Mouse (Mus musculus): ENCODE measurements around the gene Kmt2a.
A peak's percentile ranks its signal among the peaks of the same experiment; 100 is the strongest.

The Kmt2a gene

DNA sequence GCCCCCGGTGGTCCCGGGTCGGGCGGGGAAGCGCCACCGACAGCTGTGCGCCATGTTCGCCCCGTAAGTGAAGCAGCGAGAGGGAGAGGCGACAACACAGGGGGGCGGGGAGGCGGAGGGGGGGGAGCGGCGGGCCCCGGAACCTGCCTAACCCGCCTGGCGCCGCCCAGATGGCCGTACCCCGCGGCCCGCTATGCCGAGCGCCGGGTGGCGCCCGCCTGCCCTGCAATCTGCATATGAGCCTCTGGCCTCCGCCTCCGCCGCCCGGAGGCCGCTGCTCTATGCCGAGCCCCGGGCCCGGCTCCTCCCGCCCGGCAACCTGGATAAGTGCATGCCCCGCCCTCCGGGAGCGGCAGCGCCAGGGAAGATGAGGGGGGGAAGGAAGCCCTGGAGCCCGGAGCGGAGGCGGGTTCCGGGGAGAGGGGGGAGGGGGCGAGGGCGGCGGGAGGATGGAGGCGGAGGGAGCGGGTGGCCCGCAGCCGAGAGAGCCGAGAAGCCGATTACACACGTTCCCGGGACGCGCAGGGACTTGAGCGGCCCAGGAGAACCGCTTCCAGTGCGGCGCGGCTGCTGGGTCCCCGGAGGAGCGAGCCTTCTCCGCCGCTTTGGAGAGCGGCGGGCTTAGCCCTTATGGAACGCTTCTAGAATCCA is at the start of gene Kmt2a:
Gene Kmt2a (minus strand): TSS at position 76 of the 651 bp plus-strand sequence.
- DNase-seq (ENCODE audit: low read depth) = peak; percentile 96

- no peak for DNase-seq (ENCODE audit: low read depth)
These were observed 40.4 kb upstream of the Kmt2a start for GRCm38 (mm10) chr9:44921543-44921942.

DNA sequence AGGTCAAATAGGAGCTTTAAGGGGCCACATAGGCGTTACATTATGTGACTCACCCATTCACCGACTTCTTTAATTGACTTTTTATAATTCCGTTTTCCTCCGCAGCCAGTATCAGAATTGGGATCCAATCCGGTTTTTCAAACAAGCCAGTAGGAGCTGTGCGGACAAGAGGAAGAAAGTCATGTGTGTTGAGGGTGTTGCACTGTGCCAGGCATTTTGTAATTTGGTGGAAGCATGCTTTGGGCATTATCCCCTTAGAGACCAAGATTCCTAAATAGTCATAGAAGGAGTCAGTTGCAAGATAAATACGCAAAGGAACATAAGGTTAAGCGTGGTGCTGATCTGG is 40.0 kb upstream of the Kmt2a start:
- DNase-seq (ENCODE audit: low read depth) = no peak

DNA sequence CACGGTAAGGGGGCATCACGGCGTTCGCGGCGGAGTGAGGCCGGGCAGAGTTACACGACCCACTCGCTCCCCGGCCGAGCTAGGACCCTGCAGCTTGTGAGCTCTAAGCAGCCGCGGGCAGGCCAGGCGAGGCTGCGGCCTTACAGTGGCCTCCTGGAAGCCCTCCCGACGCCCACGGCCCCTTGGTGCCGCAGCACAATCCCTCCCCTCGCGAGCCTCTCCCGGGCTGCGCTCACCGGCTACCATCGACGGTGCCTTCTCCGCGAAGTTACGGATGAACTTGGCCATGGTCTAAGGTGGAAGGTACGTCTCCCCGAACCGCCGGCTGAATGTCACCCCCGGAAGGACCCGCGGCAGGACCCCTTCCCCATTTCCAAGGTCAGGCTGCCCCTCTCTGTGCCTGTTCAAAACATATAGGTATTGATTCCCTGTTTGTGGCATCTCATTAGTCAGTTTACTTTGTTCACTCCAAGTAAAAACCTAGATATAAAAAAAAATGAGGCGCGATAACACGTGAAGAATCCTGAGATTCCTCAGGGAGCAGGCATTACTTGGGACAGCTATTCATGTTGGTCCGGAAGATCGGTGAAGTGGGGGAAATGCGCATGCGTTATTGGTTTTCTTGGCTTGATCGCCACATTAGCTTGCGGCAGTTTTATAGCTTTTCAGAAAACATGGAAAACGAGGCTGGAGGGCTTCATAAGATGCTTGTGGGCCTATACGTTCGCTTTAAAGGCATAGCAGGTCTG is 39.5 kb upstream of the Kmt2a start, which contains the start of gene Atp5l:
Gene Atp5l (minus strand): TSS at position 369 of the 749 bp plus-strand sequence.
- peak; percentile 97 for DNase-seq (ENCODE audit: low read depth)

DNA sequence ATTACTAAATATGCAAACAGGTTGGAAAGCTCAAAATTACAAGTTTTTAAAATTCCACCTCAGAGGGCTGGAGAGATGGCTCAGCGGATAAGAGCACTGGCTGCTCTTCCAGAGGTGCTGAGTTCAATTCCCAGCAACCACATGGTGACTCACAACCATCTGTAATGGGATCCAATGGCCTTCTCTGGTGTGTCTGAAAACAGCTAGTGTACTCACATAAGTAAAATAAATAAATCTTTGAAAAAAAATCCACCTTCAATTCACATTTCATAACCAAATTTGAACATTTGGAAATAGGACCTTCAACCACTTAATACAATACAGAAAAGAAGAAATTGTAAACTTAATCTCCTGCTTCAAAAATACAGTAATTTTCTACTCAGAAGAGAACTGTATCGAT is 38.5 kb upstream of the Kmt2a start:
- no peak for DNase-seq (ENCODE audit: low read depth)

DNA sequence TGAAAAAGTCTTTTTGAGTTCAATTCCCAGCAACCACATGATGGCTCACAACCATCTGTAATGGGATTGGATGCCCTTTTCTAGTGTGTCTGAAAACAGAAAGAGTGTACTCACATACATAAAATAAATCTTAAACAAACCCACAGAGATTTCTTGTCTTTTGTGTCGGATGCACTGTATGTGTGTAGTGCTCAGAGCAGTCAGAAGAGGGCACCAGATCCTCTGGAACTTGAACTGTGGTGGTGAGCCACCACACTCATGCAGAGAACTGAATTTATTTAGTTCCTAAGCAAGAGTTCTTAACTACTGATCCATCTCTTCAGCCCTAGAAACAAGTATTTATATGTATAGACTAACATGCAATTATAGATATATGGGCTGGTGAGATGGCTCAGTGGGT is 35.1 kb upstream of the Kmt2a start:
- peak; percentile 84 for DNase-seq (ENCODE audit: low read depth)

DNA sequence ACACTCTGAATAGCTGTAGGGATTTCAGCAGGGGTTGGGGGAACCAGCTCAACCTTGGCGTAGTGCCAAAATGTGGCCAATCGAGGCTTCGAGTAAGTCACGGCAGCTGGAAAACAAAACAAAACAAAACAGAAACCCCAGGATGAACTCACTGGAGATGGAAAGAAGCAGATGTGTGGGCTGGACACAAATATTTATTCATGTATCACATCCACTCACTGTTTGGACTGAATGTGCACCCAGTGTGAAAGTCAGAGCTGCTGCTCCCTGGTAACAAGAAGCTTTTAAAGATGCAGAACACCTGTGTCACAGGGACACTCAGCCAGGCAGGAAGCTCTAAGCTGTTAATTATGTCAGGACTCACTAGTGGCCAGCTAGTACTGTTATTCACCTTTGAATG is 33.6 kb upstream of the Kmt2a start:
- DNase-seq (ENCODE audit: low read depth) = no peak

DNA sequence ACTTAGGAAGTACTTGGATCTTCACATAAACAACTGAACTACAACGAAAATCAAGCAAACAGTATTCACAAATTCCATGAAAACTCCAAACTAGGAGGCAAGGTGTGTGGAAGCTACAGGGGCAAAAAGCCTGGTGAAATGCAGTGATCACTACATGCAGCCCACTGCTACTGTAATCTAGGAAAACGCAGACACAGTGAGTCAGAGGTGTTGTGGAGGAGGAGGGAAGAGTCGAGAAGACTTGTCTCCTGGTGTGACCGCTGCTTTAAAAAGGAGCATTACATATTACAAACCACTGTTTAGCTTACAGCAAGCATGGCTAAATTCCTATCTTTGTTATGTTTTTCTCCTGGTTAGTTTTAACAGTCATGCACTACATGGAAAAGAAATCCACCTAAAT is 30.3 kb upstream of the Kmt2a start:
- no peak for DNase-seq (ENCODE audit: low read depth)

- DNase-seq (ENCODE audit: low read depth) = no peak
These were observed 24.5 kb upstream of the Kmt2a start for GRCm38 (mm10) chr9:44905620-44906019.

GRCm38 (mm10) chr9:44904964-44905363 is 23.9 kb upstream of the Kmt2a start:
- no peak for DNase-seq (ENCODE audit: low read depth)

DNA sequence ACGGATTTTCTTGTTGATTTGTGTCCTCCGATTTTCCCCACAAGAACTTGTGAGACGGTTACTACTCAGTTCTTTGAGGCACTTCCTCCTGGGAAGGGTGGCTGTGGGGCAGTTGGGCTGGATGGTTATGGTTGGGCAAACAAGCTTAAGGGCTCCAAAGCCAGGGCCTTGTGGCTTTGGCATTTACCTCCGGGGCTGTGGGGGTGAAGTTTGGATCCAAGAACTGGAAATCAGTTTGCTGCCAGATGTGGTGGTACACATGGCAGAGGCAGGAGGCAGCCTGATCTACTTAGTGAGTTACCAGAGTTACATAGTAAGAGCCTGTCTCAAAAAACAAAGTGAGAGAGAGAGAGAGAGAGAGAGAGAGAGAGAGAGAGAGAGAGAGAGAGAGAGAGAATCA is 22.8 kb upstream of the Kmt2a start:
- DNase-seq (ENCODE audit: low read depth) = no peak

- DNase-seq (ENCODE audit: low read depth) = no peak
These were observed 19.3 kb upstream of the Kmt2a start for GRCm38 (mm10) chr9:44900402-44900801.

GRCm38 (mm10) chr9:44899716-44900115 is 18.6 kb upstream of the Kmt2a start:
- no peak for DNase-seq (ENCODE audit: low read depth)

DNA sequence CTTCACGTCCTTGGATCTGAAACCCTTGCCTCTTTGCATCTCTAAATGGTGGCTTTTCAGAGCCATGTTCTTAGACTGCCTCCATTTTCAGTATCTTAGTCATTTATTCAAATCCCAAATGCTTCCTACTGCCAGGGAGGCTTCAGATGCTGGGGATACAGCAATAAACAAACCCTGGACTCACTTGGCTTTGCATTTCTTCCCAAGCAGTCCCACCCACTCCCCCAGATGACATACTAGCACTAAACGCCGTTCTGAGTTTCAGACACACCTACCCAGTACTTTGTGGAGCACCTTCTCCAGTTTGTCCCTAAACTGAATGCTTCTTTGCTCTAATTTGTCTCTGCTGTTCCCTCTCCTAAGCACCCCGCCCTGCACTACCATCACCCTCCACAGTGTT is 15.9 kb upstream of the Kmt2a start:
- no peak for DNase-seq (ENCODE audit: low read depth)

GRCm38 (mm10) chr9:44892664-44893063 is 11.6 kb upstream of the Kmt2a start:
- DNase-seq (ENCODE audit: low read depth) = no peak

GRCm38 (mm10) chr9:44891210-44891609 is 10.1 kb upstream of the Kmt2a start:
- DNase-seq (ENCODE audit: low read depth) = no peak

- DNase-seq (ENCODE audit: low read depth) = no peak
These were observed 9.0 kb upstream of the Kmt2a start for GRCm38 (mm10) chr9:44890122-44890521.

DNA sequence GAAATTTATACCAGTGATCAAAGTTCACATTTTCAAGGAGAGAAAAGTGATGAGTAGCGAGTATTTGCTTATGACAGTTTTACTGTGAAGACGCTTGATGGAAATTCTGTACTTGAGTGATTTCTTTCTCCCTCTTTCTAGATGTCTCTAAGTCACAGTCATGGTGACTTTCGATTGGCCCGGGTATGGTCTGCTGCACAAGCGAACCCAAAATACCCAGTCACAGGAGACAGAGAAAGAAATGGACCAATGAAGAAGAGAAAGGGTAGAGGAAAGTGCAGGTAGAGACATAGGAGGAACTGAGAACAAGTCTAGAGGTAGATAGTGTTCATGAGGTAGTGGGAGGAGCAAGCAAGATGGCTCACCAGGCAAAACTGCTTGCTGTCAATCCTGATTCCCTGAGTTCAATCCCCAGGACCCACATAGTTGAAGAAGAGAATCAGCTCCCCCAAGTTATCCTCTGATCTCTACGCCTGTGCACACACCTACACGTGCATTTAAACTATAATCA is 7.1 kb upstream of the Kmt2a start:
- DNase-seq (ENCODE audit: low read depth) = no peak

DNA sequence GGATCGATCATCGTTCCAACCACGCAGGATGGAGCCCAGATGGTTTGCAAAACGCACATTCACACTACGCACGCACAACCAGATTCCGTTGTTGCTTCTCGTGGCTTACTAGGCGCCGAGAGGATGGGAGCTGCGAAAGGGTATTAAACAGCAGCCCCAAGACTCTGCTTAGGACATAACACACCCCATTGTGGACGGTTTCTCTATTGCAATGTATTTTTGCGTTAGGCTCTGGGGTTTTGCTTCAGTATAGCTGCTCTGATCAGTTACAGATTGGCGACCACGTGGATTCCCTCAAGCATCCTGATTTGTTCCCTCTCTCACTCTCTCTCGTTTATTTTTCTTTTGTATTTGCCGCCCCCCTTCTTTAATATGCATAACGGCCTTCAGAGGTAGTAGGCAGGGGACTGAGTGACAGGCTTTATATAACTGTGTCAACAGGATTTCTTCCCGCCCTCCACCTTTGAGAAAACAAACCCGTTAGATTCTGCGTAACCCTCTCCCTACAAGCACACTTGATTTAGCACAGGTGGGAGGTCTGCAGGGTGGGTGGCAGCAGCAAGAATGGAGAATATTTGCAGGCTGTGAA is 2.0 kb upstream of the Kmt2a start:
- peak; percentile 72 for DNase-seq (ENCODE audit: low read depth)

DNA sequence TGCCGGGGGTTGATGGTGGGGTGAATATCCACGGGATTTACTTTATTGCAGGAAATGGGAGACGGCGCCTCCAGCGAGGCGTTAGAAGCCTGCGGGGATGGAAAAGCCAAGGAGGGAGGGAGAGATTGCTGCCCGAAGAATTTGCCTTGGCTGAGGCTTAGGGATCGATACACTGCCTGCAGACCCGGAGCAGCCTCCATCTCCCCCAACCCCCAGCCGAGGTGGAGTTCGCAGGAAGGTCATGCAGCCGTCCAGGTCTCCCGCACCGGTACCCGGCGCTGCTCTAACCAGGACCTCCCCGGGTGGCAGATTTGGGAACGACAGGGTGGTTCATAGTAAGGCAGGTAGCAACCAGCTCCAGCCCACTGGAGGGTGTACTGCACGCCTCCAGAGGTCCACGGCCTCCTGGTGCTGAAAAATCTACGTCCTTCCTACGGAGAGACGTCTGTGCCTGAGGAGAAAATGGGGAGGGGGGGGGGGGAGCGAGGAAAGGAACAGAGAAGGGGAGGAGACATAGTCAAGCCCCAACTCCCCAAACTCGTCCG is 1.4 kb upstream of the Kmt2a start:
- DNase-seq (ENCODE audit: low read depth) = peak; percentile 84

DNA sequence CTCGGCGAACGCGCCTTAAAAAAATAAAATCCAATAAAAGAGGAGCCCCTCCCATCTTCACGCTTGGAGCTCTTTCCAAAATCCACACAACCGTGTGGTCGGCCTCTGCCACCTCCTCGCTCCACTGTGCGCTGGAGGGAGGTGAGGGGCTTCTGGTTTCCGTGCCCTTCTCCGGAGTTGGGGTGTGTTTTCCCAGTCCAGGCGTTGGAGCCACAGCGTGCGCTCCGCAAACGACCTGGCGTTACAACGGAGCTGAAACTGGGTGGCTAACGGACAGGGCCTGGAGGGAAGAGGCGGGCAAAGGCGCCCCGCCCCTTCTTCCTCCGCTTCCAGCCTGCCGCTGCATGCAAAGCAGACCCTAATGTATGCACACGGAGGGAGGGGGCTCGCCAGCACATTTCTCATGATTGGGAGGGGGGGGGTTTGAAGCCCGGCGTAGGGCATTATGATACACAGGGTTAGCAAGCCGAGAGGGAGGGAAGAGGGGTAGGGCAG is 892 bp upstream of the Kmt2a start:
- DNase-seq (ENCODE audit: low read depth) = peak; percentile 75

- DNase-seq (ENCODE audit: low read depth) = no peak
These were observed 601 bp downstream of the Kmt2a start for GRCm38 (mm10) chr9:44880309-44881081.

Measured in induced T-regulatory cell, adult 2 months (primary cell).